Mouse (Mus musculus): Measurements from ENCODE around the gene Tmem179b.

The Tmem179b gene

GRCm38 (mm10) chr19:8774086-8774835 lies at the start of gene Tmem179b:
TSS of gene Tmem179b (minus strand) at chr19:8774467.
- peak; percentile 96 for DNase-seq (ENCODE audit: low read depth, low spot score)

- peak; percentile 52 for DNase-seq (ENCODE audit: low read depth, low spot score)
Observed at GRCm38 (mm10) chr19:8822696-8823095, 48.4 kb upstream of the Tmem179b start.

- DNase-seq (ENCODE audit: low read depth, low spot score) = no peak
Observed at GRCm38 (mm10) chr19:8821146-8821545, 46.9 kb upstream of the Tmem179b start.

- DNase-seq (ENCODE audit: low read depth, low spot score) = no peak
Observed at GRCm38 (mm10) chr19:8820424-8820956, 46.2 kb upstream of the Tmem179b start.

- peak; percentile 99 for DNase-seq (ENCODE audit: low read depth, low spot score)
Observed at GRCm38 (mm10) chr19:8819596-8820423, 45.5 kb upstream of the Tmem179b start, which contains the start of gene Hnrnpul2. TSS of gene Hnrnpul2 (plus strand) at chr19:8820010.

GRCm38 (mm10) chr19:8818801-8819595 lies 44.7 kb upstream of the Tmem179b start, which contains the start of gene Ttc9c:
TSS of gene Ttc9c (minus strand) at chr19:8819333.
- peak; percentile 100 for DNase-seq (ENCODE audit: low read depth, low spot score)

GRCm38 (mm10) chr19:8818301-8818798 lies 44.1 kb upstream of the Tmem179b start:
- no peak for DNase-seq (ENCODE audit: low read depth, low spot score)

GRCm38 (mm10) chr19:8817001-8817400 lies 42.7 kb upstream of the Tmem179b start:
- no peak for DNase-seq (ENCODE audit: low read depth, low spot score)

- no peak for DNase-seq (ENCODE audit: low read depth, low spot score)
Observed at GRCm38 (mm10) chr19:8815812-8816211, 41.5 kb upstream of the Tmem179b start.

GRCm38 (mm10) chr19:8806810-8807209 lies 32.5 kb upstream of the Tmem179b start:
- no peak for DNase-seq (ENCODE audit: low read depth, low spot score)

GRCm38 (mm10) chr19:8803879-8804660 lies 29.8 kb upstream of the Tmem179b start:
- no peak for DNase-seq (ENCODE audit: low read depth, low spot score)

- no peak for DNase-seq (ENCODE audit: low read depth, low spot score)
Observed at GRCm38 (mm10) chr19:8803204-8803780, 29.0 kb upstream of the Tmem179b start.

- peak; percentile 100 for DNase-seq (ENCODE audit: low read depth, low spot score)
Observed at GRCm38 (mm10) chr19:8802130-8802821, 28.0 kb upstream of the Tmem179b start, which contains the start of gene Zbtb3. TSS of gene Zbtb3 (plus strand) at chr19:8802555.

GRCm38 (mm10) chr19:8798947-8799315 lies 24.7 kb upstream of the Tmem179b start:
- DNase-seq (ENCODE audit: low read depth, low spot score) = no peak

GRCm38 (mm10) chr19:8798264-8798946 lies 24.1 kb upstream of the Tmem179b start, which contains the start of gene Polr2g:
TSS of gene Polr2g (minus strand) at chr19:8798577.
- DNase-seq (ENCODE audit: low read depth, low spot score) = peak; percentile 96

- no peak for DNase-seq (ENCODE audit: low read depth, low spot score)
Observed at GRCm38 (mm10) chr19:8790171-8790570, 15.9 kb upstream of the Tmem179b start.

GRCm38 (mm10) chr19:8789171-8789570 lies 14.9 kb upstream of the Tmem179b start:
- DNase-seq (ENCODE audit: low read depth, low spot score) = no peak

GRCm38 (mm10) chr19:8788521-8788920 lies 14.3 kb upstream of the Tmem179b start:
- peak; percentile 57 for DNase-seq (ENCODE audit: low read depth, low spot score)

Measured in R1 (cell line).